Mouse (Mus musculus) layer of hippocampus, postnatal 25 days (tissue): Measurements from ENCODE around the gene Usp36. TPM values are rescaled to one million over a fixed set of nuclear protein-coding genes. Genes with fewer than 3 reads are reported as not detected.

ENCODE experiments used
- DNase-seq, 2 experiments: peaks; one replicate each; pipeline ENCODE4 v3.0.0; 2022; ENCODE audit warnings: mixed read lengths in 2 of 2, low spot score in 1 of 2; ENCODE audit errors: extremely low spot score in 1 of 2
- total RNA-seq, 2 experiments: library from RNA; stranded (reverse); gene quantifications; 2 replicates each; pipeline ENCODE4 v1.2.3; 2021

Gene Usp36
- total RNA-seq, 2 experiments from 2014 or later: 20.3 to 26.7 TPM

DNA sequence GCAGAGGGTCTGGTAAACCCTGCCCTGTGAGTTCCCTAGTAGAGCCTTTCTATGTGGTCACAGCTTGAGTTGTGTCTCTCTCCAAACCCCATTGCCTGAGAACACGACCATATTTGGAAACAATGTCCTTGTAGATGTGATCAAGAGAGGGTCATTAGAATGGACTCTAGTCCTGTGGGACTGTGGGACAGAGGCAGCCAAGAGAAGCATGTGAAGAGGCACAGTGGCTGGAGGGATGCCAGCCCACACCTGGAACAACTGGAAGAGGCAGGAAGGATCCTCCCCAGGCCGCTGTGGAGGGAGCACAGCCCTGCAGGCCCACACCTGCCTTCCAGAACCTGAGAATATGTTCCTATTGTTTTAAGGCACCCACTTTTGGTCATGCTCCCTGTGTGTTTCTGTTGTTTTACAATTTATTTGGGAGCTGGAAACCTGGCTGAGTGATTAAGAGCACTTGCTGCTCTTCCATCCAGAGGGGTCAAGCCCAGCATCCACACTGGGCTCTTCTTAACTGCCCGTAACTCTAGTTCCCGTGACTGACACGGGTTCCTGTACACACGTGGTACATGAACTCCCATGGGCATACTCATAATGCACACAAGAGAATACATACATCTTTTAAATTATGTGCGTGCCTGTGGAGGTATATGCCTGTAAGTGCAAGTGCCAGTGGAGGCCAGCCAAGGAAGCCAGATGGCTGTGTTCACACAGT lies 36.4 kb downstream of the Usp36 start:
- DNase-seq: no peak

DNA sequence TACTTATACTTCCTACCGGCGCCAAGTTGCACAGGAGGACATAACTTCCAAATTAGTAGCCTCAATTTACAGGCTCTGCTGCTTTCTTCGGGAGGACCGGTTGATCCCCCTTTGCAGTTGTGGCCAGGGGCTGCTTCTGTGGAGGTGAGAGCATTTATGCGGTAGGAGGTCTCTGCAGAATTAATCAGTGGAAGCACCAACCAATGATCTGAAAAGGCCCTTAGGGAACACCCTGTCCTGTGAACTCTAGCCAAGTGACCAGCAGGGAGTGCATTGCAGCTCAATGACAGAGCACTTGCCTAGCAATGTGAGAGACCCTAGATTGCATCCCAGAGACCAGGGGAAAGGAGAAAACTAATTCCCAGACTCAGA lies 41.0 kb downstream of the Usp36 start:
- no peak for DNase-seq

DNA sequence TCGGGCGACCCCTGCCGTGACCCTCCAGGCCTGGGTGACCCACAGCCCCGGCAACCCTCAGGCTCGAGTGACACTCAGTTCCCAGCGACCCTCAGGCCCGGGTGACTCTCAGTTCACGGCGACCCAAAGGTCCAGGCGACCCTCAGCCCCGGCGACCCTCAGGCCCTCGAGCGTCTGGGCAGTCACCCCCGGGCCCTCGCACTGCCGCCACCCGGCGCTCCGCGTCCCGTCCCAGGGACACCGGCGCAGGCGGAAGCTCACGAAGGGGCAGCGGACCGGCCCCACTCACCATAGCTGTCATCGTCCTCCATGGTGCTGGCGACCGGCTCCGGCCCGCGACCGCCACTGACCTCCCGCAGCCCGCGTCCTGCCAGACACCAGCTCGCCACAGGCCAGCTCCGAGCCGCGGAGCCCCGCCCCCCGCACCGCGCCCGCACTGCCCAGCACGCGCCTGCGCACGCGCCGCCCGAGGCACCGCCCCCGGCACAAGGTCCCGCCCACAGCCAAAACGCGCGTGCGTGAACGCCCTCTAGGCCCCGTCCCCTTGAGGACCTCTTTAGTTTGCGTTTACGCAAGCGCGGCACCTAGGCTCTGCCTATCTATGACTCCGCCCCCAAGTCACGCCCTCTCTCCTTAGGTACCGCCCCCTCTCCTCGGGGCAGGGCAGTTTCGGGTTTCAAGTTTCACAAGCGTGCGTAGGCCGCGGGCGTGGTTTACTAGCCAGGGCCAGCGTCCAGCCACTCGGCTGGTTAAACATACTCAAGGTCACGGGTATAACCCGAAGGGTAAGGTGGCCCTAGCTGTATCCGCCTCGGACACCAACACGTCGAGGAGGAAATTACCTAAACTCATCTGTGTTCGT lies 41.7 kb downstream of the Usp36 start, which contains the start of gene Cyth1:
Gene Cyth1, minus strand, starts transcription at position 443 of the 862 bp plus-strand sequence.
- DNase-seq: peak; percentile 94 to 97

DNA sequence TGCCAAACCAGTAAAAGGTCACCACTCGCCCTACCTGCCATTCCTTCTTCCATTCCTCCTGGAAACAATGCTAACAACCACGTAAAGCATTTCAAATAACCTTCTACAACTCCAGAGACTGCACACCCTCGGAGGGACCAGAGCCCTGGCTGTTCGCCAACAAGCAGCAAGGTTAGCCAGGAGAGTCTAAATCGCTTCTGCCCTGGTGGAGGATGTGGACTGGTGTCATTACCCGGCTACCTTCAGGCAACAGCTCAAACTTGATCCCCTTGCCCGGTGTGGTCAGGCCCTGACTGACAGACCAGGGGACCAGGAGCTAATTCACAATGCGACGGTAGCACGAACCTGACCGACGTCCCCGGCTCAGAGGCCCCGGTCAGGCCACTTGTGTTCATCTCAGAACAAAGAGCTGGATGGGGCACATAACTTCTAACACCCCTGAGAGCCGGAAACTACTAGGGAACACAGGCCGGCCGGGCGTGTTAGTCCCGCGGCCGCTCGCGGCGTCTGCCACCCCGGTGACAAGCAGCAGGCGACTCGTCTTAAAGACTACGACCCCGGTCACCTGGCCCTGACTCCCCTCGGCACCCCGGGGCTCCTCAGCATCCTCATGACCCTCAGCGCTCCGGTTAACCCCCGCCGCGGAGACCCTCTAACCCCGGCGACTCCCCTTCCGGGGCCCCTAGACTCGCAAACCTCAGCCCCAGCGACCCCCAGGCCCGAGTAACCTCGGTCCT lies 42.5 kb downstream of the Usp36 start:
- peak in 1 of 2 experiments; percentile 34 for DNase-seq

DNA sequence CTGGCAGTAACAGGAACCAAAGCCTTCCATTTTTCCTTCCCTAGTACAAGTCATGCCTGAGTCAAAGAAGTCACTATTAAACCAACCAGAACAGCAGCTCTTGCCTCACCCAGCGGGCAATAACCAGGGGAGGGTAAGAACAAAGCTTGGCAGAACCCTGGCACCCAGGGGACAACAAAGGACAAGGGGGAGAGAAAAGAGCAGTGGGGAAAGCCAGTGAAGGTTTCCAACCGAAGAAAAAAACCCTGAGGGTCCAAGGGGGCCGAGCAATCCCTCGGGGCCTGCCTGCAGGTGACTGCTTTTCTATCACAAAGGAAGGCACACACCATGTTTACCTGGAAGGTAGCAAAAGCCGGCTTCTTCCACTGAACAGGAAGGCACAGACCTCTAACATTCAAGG lies 43.3 kb downstream of the Usp36 start:
- DNase-seq: no peak

DNA sequence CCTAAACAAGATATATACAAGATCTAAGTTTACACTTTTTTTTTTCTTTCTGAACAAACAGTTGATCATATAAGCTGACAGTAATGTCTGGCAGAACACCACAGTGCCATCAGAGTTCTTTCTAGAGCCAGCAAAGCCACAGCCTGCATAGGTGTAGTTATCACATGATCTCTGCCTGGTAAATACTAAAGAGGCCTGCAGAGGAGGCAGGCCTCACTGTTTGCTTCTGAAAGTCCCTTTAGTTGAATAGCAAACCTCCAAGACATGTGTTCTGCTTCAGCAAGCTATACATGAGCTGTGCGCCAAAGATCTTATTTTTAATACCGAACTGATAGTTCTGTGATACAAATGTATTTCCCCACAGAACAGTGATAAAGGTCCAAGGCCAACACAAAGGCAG lies 44.9 kb downstream of the Usp36 start:
- DNase-seq: no peak

DNA sequence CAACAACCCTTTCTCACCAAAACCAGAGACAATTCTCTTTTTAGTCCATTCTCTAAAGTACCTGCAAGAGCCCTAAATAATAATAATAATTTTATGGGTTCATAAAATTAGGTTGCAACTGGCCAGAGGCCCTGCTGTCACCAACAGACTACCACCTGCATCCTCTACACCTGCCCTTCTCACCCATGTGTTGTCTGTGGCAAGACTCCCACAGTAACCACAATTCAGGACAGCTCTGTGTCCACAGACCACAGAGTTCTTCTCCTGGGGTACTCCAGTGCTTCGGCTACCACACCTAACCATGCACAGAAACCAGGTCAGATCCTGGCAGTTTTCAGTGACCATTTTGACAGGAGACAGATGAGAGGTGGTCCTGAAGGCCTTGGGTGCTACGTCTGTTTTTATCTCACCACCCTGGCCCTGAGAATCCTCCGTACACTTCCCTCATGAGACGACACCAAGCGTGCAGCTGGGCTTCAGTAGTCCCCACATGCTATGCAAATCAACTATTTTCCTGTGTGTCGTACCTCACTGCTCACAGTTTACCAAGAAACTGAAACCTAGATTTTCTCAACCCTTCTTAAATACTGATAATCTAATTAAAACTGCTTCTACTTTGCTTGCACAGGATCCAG lies 46.3 kb downstream of the Usp36 start:
- no peak for DNase-seq

DNA sequence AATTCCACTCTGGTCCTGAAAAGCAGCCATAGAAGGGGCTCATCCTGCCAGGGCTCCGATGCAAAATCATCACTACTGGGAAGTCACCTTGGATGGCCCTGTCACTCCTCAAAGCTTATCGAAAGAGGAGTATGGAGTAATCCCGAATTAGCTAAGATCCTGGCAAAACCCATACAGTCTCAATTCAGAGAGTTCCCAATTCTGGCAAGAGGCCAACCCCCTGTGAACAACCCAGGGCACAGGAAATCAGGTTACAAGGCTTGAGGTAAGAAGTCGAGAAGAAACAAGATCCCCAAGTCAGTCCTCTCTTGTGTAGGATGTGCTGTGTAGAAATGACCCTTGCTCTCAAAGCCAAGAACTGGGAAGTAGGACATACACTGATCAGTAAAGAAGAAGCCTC lies 47.5 kb downstream of the Usp36 start:
- DNase-seq: no peak

DNA sequence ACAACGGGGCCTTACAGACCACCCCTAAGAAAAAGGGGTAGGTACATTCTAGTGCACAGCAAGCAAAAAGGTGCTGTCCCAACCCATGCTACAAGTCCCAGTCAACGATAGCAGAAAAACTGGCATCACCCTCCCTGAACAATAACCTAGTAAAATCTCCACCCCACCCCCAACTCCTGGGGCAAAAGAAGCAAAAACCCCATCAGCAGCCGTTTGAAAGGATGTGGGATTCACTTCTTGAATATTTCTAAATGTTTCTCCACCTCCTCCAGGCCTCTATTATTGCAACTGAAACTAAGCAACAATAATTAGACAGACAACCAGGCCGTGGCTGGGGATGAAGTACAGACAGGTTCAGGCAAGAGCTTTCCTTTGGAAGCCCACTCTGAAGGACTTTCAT lies 49.7 kb downstream of the Usp36 start:
- no peak for DNase-seq

DNA sequence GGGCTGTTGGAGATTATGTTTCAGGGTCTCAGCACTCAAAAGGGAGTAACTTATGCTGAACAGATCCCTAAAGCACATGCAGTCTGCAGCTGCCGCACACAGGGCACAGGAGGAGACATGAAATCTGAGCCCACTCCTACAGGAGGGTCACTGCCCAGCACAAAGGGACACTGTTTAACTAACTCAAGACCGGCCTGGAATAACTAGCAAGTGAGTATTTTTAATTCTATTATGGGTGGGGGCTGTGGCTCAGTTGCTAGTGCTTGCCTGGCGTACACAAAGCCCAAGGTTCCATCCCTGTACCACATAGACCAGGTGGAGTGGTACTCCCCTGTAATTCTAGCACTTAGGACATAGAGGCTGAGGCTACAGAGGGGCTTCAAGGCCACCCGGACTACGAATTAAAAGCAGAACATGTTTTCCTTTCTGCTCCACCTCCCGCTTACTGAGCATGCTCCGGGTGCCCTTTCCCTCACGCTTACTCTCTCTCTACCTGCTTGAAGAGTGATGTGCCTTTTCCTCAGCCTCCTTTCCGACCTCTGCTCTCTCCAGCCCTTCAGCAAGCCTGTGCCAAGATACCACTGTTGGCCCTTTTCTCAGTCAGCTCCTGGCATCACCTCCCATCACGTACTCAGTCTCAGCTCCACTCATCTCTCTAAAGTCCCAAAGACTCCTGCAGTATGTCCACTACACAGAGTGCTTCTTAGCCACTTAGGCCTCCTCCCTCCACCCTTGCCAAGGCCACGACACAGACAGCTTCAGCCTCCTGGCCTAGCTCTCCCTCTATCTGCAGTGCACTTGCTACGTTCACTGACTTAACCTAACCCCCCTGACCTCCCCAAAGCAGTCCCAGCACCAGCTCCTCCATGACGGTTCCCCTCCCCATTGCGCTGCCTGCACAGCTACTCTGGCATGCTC lies 50.5 kb downstream of the Usp36 start:
- no peak for DNase-seq

DNA sequence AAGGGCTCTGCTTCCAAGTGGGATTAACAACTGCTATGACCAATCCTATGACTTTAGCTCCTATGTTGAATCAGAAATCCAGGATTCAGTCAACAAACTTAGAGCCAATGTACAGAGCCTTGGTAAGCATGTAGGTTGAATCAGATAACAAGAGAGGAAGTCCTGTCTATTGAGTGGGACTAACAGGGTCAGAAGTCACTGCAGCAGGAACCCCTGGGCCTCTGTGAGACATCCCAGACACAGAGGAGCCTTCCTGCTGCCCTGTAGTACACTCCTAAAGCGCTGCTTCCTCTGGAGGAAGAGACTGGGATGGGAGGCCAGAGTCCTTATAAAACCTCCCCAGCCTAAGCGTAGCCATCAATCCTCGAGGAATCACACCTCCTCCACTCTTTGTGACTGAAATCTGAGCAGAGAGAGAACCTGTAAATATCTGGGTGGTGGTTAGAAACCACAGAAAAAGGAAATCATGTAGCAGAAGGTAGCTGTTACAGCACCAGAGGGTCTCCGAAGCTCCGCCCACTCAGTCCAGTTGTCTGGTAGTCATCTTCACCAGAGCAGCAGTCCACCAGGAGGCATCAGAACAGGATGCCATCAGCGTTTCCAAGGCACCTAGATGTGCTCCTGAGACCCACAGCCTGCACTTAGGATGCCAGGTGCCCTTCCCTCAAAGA lies 53.4 kb downstream of the Usp36 start:
- no peak for DNase-seq

DNA sequence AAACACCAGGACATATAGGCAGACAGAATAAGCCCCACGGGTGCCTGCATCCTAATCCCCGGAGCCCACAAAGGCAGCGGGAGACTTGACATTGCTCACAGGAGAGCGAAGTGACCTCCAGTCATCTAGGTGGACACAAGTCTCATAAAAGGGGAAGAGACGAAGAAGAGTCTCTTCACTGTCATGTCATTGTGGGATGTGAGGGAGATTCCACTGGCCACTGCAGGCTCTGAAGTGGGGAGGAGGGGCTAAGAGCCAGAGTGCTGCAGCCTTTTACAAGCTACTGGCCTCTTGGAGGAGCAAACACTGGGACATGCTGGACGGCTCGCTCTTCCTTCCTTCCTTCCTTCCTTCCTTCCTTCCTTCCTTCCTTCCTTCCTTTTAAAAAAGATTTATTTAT lies 55.1 kb downstream of the Usp36 start:
- DNase-seq: no peak

DNA sequence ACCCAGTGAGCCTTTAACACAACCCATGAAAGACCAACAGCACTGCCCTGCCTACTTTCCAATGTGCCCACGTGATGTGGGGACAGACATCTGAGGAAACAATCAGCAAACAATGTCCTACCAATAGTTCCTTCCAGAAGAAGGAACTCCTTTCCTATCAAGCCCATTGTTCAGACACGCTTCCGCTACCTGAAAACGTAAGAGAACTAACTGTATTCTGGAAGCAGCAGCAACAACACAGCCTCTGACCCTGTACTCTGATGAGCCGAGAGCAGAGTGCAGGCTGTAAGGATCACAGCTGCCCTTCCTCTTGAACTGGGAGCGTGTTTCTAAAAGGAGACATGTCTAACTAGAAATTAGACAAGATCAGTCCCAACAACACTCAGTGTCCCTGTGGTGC lies 55.5 kb downstream of the Usp36 start:
- DNase-seq: no peak

DNA sequence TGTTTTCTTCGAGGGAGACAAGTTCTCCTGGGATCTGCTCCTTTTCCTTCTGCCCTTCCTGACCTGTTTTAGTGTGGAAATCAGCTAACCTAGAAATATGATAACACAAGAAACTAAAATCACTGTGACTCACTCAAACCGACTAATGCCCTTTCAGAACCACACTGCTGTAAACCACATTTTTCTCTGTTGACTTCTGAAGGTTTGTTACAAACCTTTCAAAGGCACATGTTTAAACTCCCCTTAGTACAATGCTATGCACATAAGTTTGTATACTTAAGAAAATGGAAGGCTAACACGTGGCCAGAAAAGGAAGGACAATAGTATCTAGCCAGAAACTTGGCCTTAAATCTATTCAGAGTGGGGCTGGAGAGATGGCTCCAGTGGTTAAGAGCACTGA lies 56.1 kb downstream of the Usp36 start:
- DNase-seq: no peak

DNA sequence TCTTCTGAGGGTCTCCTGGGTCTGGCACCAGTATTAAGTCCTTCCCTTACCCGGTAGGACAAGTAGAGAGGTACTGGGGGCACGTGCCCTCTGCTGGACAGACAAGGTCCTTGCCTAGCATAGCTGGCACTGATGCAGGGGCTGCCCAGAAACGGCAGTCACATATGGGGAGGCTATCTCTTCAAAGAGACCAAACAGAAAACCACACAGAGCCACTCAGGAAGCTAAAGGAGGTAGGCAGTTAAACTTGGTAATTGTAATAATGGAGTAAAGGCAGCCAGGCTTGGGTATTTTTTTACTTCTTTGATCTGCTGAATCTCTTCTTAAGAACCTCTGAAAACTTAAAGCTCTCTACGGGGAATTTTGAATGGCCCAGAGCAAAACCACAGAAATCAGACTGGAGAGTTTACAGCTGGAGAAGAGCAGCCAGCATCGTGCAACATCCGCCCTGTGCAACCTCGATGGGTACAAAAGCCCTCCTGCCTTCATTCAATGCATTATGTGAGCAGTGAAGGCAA lies 57.7 kb downstream of the Usp36 start:
- no peak for DNase-seq

DNA sequence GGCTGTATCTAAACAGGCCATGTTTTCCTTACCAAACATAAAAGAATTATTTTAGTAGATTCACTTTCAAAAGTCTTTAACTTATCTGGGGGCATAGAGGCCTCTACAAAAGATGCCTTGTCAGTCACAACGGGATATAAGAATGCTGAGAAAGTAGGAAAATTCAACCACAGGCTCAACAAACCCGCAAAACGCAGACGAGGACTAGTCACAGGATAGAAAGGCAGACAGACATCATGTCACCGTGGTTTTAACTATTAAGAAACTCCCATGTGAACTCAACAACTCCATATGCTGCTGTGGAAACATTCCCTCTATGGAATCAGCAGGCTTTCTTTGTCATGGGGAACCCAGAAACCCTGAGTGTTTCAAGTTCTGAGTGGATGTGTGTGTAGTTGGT lies 60.1 kb downstream of the Usp36 start:
- DNase-seq: no peak

DNA sequence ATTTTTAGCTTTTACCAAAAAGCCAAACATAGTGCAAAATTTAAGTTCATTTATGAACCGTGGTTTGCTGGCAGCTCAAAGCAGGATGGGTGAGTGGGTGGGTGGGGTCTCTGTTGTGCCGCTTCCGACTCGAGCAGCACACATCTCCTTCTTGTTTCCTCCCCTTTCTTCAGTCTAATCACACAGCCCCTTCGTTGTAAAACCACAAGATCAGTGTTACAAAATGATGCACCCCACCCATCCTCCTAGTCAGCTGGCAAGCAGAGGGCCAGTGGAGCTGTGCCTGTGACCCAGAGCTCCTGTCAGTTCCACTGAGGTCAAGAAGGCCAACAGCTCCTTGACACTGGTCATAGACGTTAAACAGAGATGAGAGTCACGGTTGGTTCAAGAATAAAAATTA lies 62.4 kb downstream of the Usp36 start:
- DNase-seq: no peak

DNA sequence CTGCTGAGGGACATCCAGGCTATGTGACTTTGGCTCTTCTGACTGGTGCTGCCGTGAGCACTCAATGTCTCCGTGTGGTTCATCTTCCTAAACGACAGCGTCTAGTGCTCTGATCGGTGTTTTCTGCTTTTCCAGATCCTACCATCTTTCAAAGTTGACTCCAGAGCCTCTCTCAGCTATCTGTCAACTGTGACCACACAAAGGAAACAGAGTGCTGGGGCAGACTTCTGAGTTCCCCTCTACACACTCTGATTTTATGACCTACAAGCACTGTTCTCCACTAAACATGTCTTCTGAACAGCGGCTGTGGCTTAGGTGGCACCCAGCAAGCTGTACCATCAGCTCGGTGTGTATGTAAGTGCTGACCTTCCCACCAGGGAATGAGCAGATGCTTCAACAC lies 63.2 kb downstream of the Usp36 start:
- no peak for DNase-seq

DNA sequence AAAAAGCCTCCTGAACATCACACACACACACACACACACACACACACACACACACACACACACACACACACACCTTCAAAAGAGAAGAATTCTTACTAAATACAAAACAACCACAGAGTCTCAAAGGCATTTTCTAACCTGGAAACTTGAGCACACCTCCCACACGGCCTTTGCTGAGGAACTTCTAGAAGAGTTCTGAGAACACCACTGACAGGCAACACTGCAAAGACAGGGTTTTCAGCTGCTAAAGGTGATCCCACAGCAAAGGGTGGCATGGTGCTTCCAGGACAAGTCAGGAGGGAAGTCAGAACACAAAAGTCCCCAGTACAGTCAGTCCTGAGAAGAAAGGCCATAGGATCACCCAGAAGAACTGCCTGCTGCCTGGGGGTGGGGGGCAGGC lies 64.2 kb downstream of the Usp36 start:
- no peak for DNase-seq
